Mouse (Mus musculus): Measurements from ENCODE around the gene Axdnd1.

DNA sequence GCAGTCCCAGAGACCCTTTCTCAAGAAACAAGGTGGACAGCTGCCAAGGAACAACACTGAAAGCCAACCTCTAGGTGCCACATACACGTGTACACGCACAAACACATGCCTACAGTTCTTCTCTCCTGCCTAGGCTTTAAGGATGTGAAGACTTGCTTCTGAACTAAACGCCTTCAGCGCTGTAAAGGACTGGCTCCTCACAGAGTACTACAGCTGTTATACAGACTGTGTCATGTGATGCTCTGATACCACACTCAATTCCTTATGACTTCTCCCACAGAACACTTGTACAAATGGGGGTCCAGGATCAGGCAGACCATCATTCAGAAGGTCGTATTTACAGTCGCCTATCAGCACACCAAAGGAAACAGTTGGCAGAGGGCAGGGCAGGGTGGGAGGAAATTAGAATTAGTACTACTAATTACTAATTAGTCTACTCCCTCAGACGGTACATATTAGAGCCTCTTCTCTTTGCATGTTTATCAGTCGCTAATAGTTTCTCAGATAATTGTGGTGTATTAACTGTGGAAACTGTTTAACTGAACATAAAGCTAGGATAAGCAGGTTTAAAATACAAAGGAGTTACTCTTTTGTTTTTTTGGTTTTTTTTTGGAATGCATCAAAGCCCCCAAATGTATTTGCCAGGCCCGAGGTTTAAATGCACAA lies 132.3 kb downstream of the Axdnd1 start:
- TF ChIP-seq CTCF (IDR thresholded peaks at IDR 0.05; ENCODE audit: extremely low read depth, insufficient read depth, insufficient read length, insufficient replicate concordance) (no peak), POLR2A (IDR thresholded peaks at IDR 0.05; ENCODE audit: low read depth, low read length) (no peak)
